12 mouse cellular contexts compared by ENCODE assay signal in genomic region chr16:30732770-30733415, GRCm38 (mm10).
DNase-seq lines count a peak whose midpoint lies in the region; ATAC-seq and TF ChIP-seq lines count a peak whose summit lies in the region.
"Had no signal": no experiment of that assay in that cellular context is flagged by ENCODE, and none has a peak within 500 bp of the region (broad histone marks: within the 10 kb centered on the region; RNA-seq: fewer than 3 reads in every experiment).

No protein-coding gene starts in this region.

- TF ChIP-seq CTCF in lung, embryonic 14.5 days (IDR thresholded peaks at IDR 0.05; ENCODE audit: low read depth): no peak

- WGBS in forebrain, embryonic 11.5 days: 60% methylated on average over 9 of the region's 9 CpGs
- 63% methylated on average over 9 of the region's 9 CpGs for WGBS in forebrain, embryonic 15.5 days
- 37% methylated on average over 9 of the region's 9 CpGs for WGBS in lung, embryonic 14.5 days
- WGBS in embryonic facial prominence, embryonic 14.5 days: 47% methylated on average over 9 of the region's 9 CpGs
- WGBS in limb, embryonic 11.5 days: 43% methylated on average over 9 of the region's 9 CpGs

- no peaks in the 10 kb centered on the region for H3K9me3 ChIP-seq in forebrain, embryonic 11.5 days (ENCODE audit: control insufficient read depth, low read length)
- H3K9me3 ChIP-seq in forebrain, embryonic 15.5 days: no peaks in the 10 kb centered on the region
- H3K9me3 ChIP-seq in lung, embryonic 14.5 days (ENCODE audit: low read depth, low read length): no peaks in the 10 kb centered on the region
- no peaks in the 10 kb centered on the region for H3K9me3 ChIP-seq in embryonic facial prominence, embryonic 14.5 days (ENCODE audit: control insufficient read depth, low read length)
- no peaks in the 10 kb centered on the region for H3K9me3 ChIP-seq in limb, embryonic 11.5 days (ENCODE audit: control insufficient read depth, low read length)
- H3K9me3 ChIP-seq: G1E; kidney, embryonic 15.5 days had no signal

- H3K27ac ChIP-seq in forebrain, embryonic 11.5 days (ENCODE audit: low read depth, low read length): no peak overlapping the region
- no peak overlapping the region for H3K27ac ChIP-seq in forebrain, embryonic 15.5 days (replicated peaks)
- H3K27ac ChIP-seq in lung, embryonic 14.5 days (ENCODE audit: low read depth): peak overlapping the region; percentile 43; the same call in 1 of the 2 replicates
- H3K27ac ChIP-seq in embryonic facial prominence, embryonic 14.5 days (replicated peaks; ENCODE audit: low read depth, low read length): no peak overlapping the region
- H3K27ac ChIP-seq in limb, embryonic 11.5 days (replicated peaks; ENCODE audit: low read depth, low read length): 0 out of 2 replicates have a peak overlapping the region, but pooled peaks have one; percentile 2
- H3K27ac ChIP-seq: kidney, embryonic 15.5 days had no signal

- no peak overlapping the region for H3K4me3 ChIP-seq in forebrain, embryonic 11.5 days (ENCODE audit: low read depth, low read length)
- no peak overlapping the region for H3K4me3 ChIP-seq in forebrain, embryonic 15.5 days
- no peak overlapping the region for H3K4me3 ChIP-seq in lung, embryonic 14.5 days (ENCODE audit: low read depth, low read length)
- no peak overlapping the region for H3K4me3 ChIP-seq in embryonic facial prominence, embryonic 14.5 days (ENCODE audit: low read depth, low read length)
- H3K4me3 ChIP-seq in limb, embryonic 11.5 days (ENCODE audit: low read depth, low read length): no peak overlapping the region
- H3K4me3 ChIP-seq: kidney, embryonic 15.5 days had no signal

- no peak for ATAC-seq in forebrain, embryonic 11.5 days (replicated peaks; ENCODE audit: low FRiP score)
- ATAC-seq in forebrain, embryonic 15.5 days (replicated peaks): no peak; the same call in 1 of the 2 replicates
- no peak for ATAC-seq in lung, embryonic 14.5 days (ENCODE audit: insufficient read depth)
- peak; percentile 35 for ATAC-seq in embryonic facial prominence, embryonic 14.5 days (ENCODE audit: low read depth)
- no peak for ATAC-seq in limb, embryonic 11.5 days (ENCODE audit: insufficient number of reproducible peaks, low FRiP score, low TSS enrichment, low read depth)

- H3K9ac ChIP-seq in forebrain, embryonic 11.5 days (ENCODE audit: low read length): no peak overlapping the region
- H3K9ac ChIP-seq in forebrain, embryonic 15.5 days (replicated peaks): no peak overlapping the region
- H3K9ac ChIP-seq in lung, embryonic 14.5 days: no peak overlapping the region
- no peak overlapping the region for H3K9ac ChIP-seq in embryonic facial prominence, embryonic 14.5 days (ENCODE audit: low read depth, low read length)
- no peak overlapping the region for H3K9ac ChIP-seq in limb, embryonic 11.5 days (ENCODE audit: low read length)
- H3K9ac ChIP-seq: kidney, embryonic 15.5 days had no signal

- no peaks in the 10 kb centered on the region for H3K36me3 ChIP-seq in forebrain, embryonic 11.5 days (ENCODE audit: control insufficient read depth, insufficient read depth, low read length)
- no peaks in the 10 kb centered on the region for H3K36me3 ChIP-seq in forebrain, embryonic 15.5 days
- no peaks in the 10 kb centered on the region for H3K36me3 ChIP-seq in lung, embryonic 14.5 days (ENCODE audit: insufficient read depth)
- no peaks in the 10 kb centered on the region for H3K36me3 ChIP-seq in embryonic facial prominence, embryonic 14.5 days (ENCODE audit: control insufficient read depth, insufficient read depth, low read length)
- H3K36me3 ChIP-seq in limb, embryonic 11.5 days (ENCODE audit: control insufficient read depth, insufficient read depth, low read length): no peaks in the 10 kb centered on the region
- H3K36me3 ChIP-seq: G1E; kidney, embryonic 15.5 days had no signal

- H3K27me3 ChIP-seq in forebrain, embryonic 11.5 days (ENCODE audit: control insufficient read depth, insufficient read depth, low read length): no peaks in the 10 kb centered on the region
- H3K27me3 ChIP-seq in forebrain, embryonic 15.5 days: no peaks in the 10 kb centered on the region
- H3K27me3 ChIP-seq in lung, embryonic 14.5 days (ENCODE audit: insufficient read depth, low read length): no peaks in the 10 kb centered on the region
- no peaks in the 10 kb centered on the region for H3K27me3 ChIP-seq in embryonic facial prominence, embryonic 14.5 days (replicated peaks; ENCODE audit: control insufficient read depth, insufficient read depth, low read length)
- no peaks in the 10 kb centered on the region for H3K27me3 ChIP-seq in limb, embryonic 11.5 days (ENCODE audit: control insufficient read depth, insufficient read depth, low read length)
- H3K27me3 ChIP-seq: kidney, embryonic 15.5 days had no signal

- no peak overlapping the region for H3K4me2 ChIP-seq in forebrain, embryonic 11.5 days (ENCODE audit: low read depth, low read length, severe bottlenecking)
- H3K4me2 ChIP-seq in forebrain, embryonic 15.5 days (replicated peaks): no peak overlapping the region
- no peak overlapping the region for H3K4me2 ChIP-seq in lung, embryonic 14.5 days
- H3K4me2 ChIP-seq in embryonic facial prominence, embryonic 14.5 days (ENCODE audit: low read depth, low read length): no peak overlapping the region
- no peak overlapping the region for H3K4me2 ChIP-seq in limb, embryonic 11.5 days (ENCODE audit: low read depth, severe bottlenecking)
- H3K4me2 ChIP-seq: kidney, embryonic 15.5 days had no signal

- no peaks in the 10 kb centered on the region for H3K4me1 ChIP-seq in forebrain, embryonic 11.5 days (replicated peaks; ENCODE audit: control insufficient read depth, insufficient read depth, low read length)
- 0 out of 2 replicates have a peak, but pooled peaks cover 2% of the 10 kb centered on the region for H3K4me1 ChIP-seq in forebrain, embryonic 15.5 days
- H3K4me1 ChIP-seq in lung, embryonic 14.5 days (ENCODE audit: insufficient read depth): 0 out of 2 replicates have a peak, but pooled peaks cover 2% of the 10 kb centered on the region
- peaks cover 17% of the 10 kb centered on the region; the same call in 1 of the 2 replicates for H3K4me1 ChIP-seq in embryonic facial prominence, embryonic 14.5 days (ENCODE audit: control insufficient read depth, insufficient read depth, low read length)
- peaks cover 29% of the 10 kb centered on the region for H3K4me1 ChIP-seq in limb, embryonic 11.5 days (ENCODE audit: control insufficient read depth, insufficient read depth, low read length)

- peak; percentile 41 for DNase-seq in forebrain, embryonic 11.5 days (ENCODE audit: low spot score)
- DNase-seq in lung, embryonic 14.5 days: no peak
- no peak for DNase-seq in lung, postnatal 14 days
- DNase-seq in embryonic facial prominence, embryonic 14.5 days (ENCODE audit: low spot score): no peak
- DNase-seq in limb, embryonic 11.5 days (ENCODE audit: low spot score): no peak
- no peak for DNase-seq in T-cell, adult 2 months (ENCODE audit: low spot score)
- DNase-seq in spleen, postnatal 10 days (ENCODE audit: low spot score in 2 of 2): no peak
- DNase-seq: adrenal gland, adult 8-10 months; right cerebral cortex, postnatal 25 days had no signal

Comparison
In these comparisons a context has a peak if more than half of its experiments do, and no peak if none do; other contexts are left out.
1. H3K27ac ChIP-seq: peak in lung, embryonic 14.5 days (single experiment) and limb, embryonic 11.5 days (single experiment); none in forebrain, embryonic 11.5 days (single experiment), forebrain, embryonic 15.5 days (single experiment) and embryonic facial prominence, embryonic 14.5 days (single experiment).